Mouse (Mus musculus): Measurements from ENCODE around the gene Rabgap1l. TPM values are rescaled to one million over a fixed set of nuclear protein-coding genes. Genes with fewer than 3 reads are reported as not detected.
A peak's percentile ranks its signal among the peaks of the same experiment; 100 is the strongest.
"Not testable (repeated sequence)": the region's sequence is repeated elsewhere in the genome, so short reads cannot be mapped to it uniquely, and the experiment has no call there.

The Rabgap1l gene
- polyA plus RNA-seq, 1 experiment from 2014 or later, result 27.6 TPM

- not testable (repeated sequence) for H3K9ac ChIP-seq (ENCODE audit: low read depth, low read length); H3K36me3 ChIP-seq (ENCODE audit: control insufficient read depth, insufficient read depth); H3K27me3 ChIP-seq (ENCODE audit: control insufficient read depth, insufficient read depth, low read depth, low read length); H3K9me3 ChIP-seq (replicated peaks; ENCODE audit: control insufficient read depth, low read length); H3K4me3 ChIP-seq (ENCODE audit: low read depth, low read length)
- H3K27ac ChIP-seq (ENCODE audit: low read length), result peak overlapping the region; percentile 28
- 54% methylated on average over 2 of the region's 2 CpGs for WGBS (ENCODE audit: insufficient replicate concordance)
- peak; percentile 64 for ATAC-seq (ENCODE audit: low read depth)
- H3K4me1 ChIP-seq (ENCODE audit: control insufficient read depth, low read depth, low read length), result peaks cover 21% of the 10 kb centered on the region
- H3K4me2 ChIP-seq (ENCODE audit: low read depth, low read length), result 0 out of 2 replicates have a peak overlapping the region, but pooled peaks have one; percentile 9
Measured at GRCm38 (mm10) chr1:160282166-160282874, 510.7 kb downstream of the Rabgap1l start.

GRCm38 (mm10) chr1:160281337-160282084, 511.5 kb downstream of the Rabgap1l start:
- 36% methylated on average over 3 of the region's 3 CpGs for WGBS (ENCODE audit: insufficient replicate concordance)
- Histone ChIP-seq H3K4me3 (ENCODE audit: low read depth, low read length) (no peak overlapping the region), H3K27ac (ENCODE audit: low read length) (no peak overlapping the region), H3K27me3 (ENCODE audit: control insufficient read depth, insufficient read depth, low read depth, low read length) (no peaks in the 10 kb centered on the region), H3K4me1 (ENCODE audit: control insufficient read depth, low read depth, low read length) (peaks cover 21% of the 10 kb centered on the region), H3K9ac (ENCODE audit: low read depth, low read length) (no peak overlapping the region), H3K36me3 (ENCODE audit: control insufficient read depth, insufficient read depth) (no peaks in the 10 kb centered on the region), H3K4me2 (ENCODE audit: low read depth, low read length) (no peak overlapping the region), H3K9me3 (replicated peaks; ENCODE audit: control insufficient read depth, low read length) (no peaks in the 10 kb centered on the region)
- peak; percentile 22; the same call in 1 of the 2 replicates for ATAC-seq (ENCODE audit: low read depth)

GRCm38 (mm10) chr1:160280603-160281002, 512.4 kb downstream of the Rabgap1l start:
- 17% methylated on average over 4 of the region's 4 CpGs for WGBS (ENCODE audit: insufficient replicate concordance)
- H3K4me2 ChIP-seq (ENCODE audit: low read depth, low read length), result no peak overlapping the region
- ATAC-seq (ENCODE audit: low read depth), result 0 out of 2 replicates have a peak, but pooled peaks have one; percentile 49
- no peak overlapping the region for H3K4me3 ChIP-seq (ENCODE audit: low read depth, low read length)
- H3K27me3 ChIP-seq (ENCODE audit: control insufficient read depth, insufficient read depth, low read depth, low read length), result no peaks in the 10 kb centered on the region
- H3K27ac ChIP-seq (ENCODE audit: low read length), result no peak overlapping the region
- H3K36me3 ChIP-seq (ENCODE audit: control insufficient read depth, insufficient read depth), result no peaks in the 10 kb centered on the region
- no peak overlapping the region for H3K9ac ChIP-seq (ENCODE audit: low read depth, low read length)
- peaks cover 21% of the 10 kb centered on the region for H3K4me1 ChIP-seq (ENCODE audit: control insufficient read depth, low read depth, low read length)
- no peaks in the 10 kb centered on the region for H3K9me3 ChIP-seq (replicated peaks; ENCODE audit: control insufficient read depth, low read length)

GRCm38 (mm10) chr1:160277940-160278682, 514.9 kb downstream of the Rabgap1l start:
- Histone ChIP-seq H3K9me3 (replicated peaks; ENCODE audit: control insufficient read depth, low read length) (no peaks in the 10 kb centered on the region), H3K9ac (ENCODE audit: low read depth, low read length) (no peak overlapping the region), H3K4me3 (ENCODE audit: low read depth, low read length) (no peak overlapping the region), H3K27ac (ENCODE audit: low read length) (no peak overlapping the region), H3K27me3 (ENCODE audit: control insufficient read depth, insufficient read depth, low read depth, low read length) (no peaks in the 10 kb centered on the region), H3K4me2 (ENCODE audit: low read depth, low read length) (no peak overlapping the region), H3K36me3 (ENCODE audit: control insufficient read depth, insufficient read depth) (no peaks in the 10 kb centered on the region), H3K4me1 (ENCODE audit: control insufficient read depth, low read depth, low read length) (peaks cover 21% of the 10 kb centered on the region)
- WGBS (ENCODE audit: insufficient replicate concordance), result 89% methylated on average over 3 of the region's 3 CpGs
- no peak for ATAC-seq (ENCODE audit: low read depth)

- 45% methylated on average over 2 of the region's 2 CpGs for WGBS (ENCODE audit: insufficient replicate concordance)
- Histone ChIP-seq H3K27me3 (ENCODE audit: control insufficient read depth, insufficient read depth, low read depth, low read length) (no peaks in the 10 kb centered on the region), H3K9me3 (replicated peaks; ENCODE audit: control insufficient read depth, low read length) (no peaks in the 10 kb centered on the region)
Measured at GRCm38 (mm10) chr1:160275248-160275647, 517.8 kb downstream of the Rabgap1l start.

GRCm38 (mm10) chr1:160273133-160273743, 519.8 kb downstream of the Rabgap1l start:
- H3K4me2 ChIP-seq (ENCODE audit: low read depth, low read length), result no peak overlapping the region
- H3K27me3 ChIP-seq (ENCODE audit: control insufficient read depth, insufficient read depth, low read depth, low read length), result no peaks in the 10 kb centered on the region
- H3K36me3 ChIP-seq (ENCODE audit: control insufficient read depth, insufficient read depth), result no peaks in the 10 kb centered on the region
- no peaks in the 10 kb centered on the region for H3K9me3 ChIP-seq (replicated peaks; ENCODE audit: control insufficient read depth, low read length)
- H3K4me1 ChIP-seq (ENCODE audit: control insufficient read depth, low read depth, low read length), result no peaks in the 10 kb centered on the region; the same call in 1 of the 2 replicates
- H3K27ac ChIP-seq (ENCODE audit: low read length), result no peak overlapping the region
- WGBS (ENCODE audit: insufficient replicate concordance), result 48% methylated on average over 7 of the region's 7 CpGs
- H3K9ac ChIP-seq (ENCODE audit: low read depth, low read length), result no peak overlapping the region
- no peak overlapping the region for H3K4me3 ChIP-seq (ENCODE audit: low read depth, low read length)
- ATAC-seq (ENCODE audit: low read depth), result no peak

More at GRCm38 (mm10) chr1:160275248-160275647, 517.8 kb downstream of the Rabgap1l start:
- ATAC-seq (ENCODE audit: low read depth), result no peak
- Histone ChIP-seq H3K4me2 (ENCODE audit: low read depth, low read length) (no peak overlapping the region), H3K9ac (ENCODE audit: low read depth, low read length) (no peak overlapping the region), H3K36me3 (ENCODE audit: control insufficient read depth, insufficient read depth) (no peaks in the 10 kb centered on the region), H3K27ac (ENCODE audit: low read length) (no peak overlapping the region), H3K4me3 (ENCODE audit: low read depth, low read length) (no peak overlapping the region), H3K4me1 (ENCODE audit: control insufficient read depth, low read depth, low read length) (no peaks in the 10 kb centered on the region; the same call in 1 of the 2 replicates)

- H3K9ac ChIP-seq (ENCODE audit: low read depth, low read length), result no peak overlapping the region
- H3K4me1 ChIP-seq (ENCODE audit: control insufficient read depth, low read depth, low read length), result no peaks in the 10 kb centered on the region; the same call in 1 of the 2 replicates
- H3K27me3 ChIP-seq (ENCODE audit: control insufficient read depth, insufficient read depth, low read depth, low read length), result no peaks in the 10 kb centered on the region
- 33% methylated on average over 1 of the region's 1 CpGs for WGBS (ENCODE audit: insufficient replicate concordance)
- no peaks in the 10 kb centered on the region for H3K36me3 ChIP-seq (ENCODE audit: control insufficient read depth, insufficient read depth)
- no peak overlapping the region for H3K27ac ChIP-seq (ENCODE audit: low read length)
- no peak overlapping the region for H3K4me3 ChIP-seq (ENCODE audit: low read depth, low read length)
- no peak for ATAC-seq (ENCODE audit: low read depth)
- no peak overlapping the region for H3K4me2 ChIP-seq (ENCODE audit: low read depth, low read length)
- no peaks in the 10 kb centered on the region for H3K9me3 ChIP-seq (replicated peaks; ENCODE audit: control insufficient read depth, low read length)
Measured at GRCm38 (mm10) chr1:160271282-160271967, 521.6 kb downstream of the Rabgap1l start.

- Histone ChIP-seq H3K27ac (ENCODE audit: low read length) (no peak overlapping the region), H3K4me3 (ENCODE audit: low read depth, low read length) (no peak overlapping the region), H3K9me3 (replicated peaks; ENCODE audit: control insufficient read depth, low read length) (no peaks in the 10 kb centered on the region), H3K4me1 (ENCODE audit: control insufficient read depth, low read depth, low read length) (no peaks in the 10 kb centered on the region; the same call in 1 of the 2 replicates), H3K27me3 (ENCODE audit: control insufficient read depth, insufficient read depth, low read depth, low read length) (no peaks in the 10 kb centered on the region), H3K4me2 (ENCODE audit: low read depth, low read length) (no peak overlapping the region), H3K36me3 (ENCODE audit: control insufficient read depth, insufficient read depth) (no peaks in the 10 kb centered on the region), H3K9ac (ENCODE audit: low read depth, low read length) (no peak overlapping the region)
- 16% methylated on average over 3 of the region's 3 CpGs for WGBS (ENCODE audit: insufficient replicate concordance)
- ATAC-seq (ENCODE audit: low read depth), result no peak
Measured at GRCm38 (mm10) chr1:160268322-160268721, 524.7 kb downstream of the Rabgap1l start.

Data from liver, embryonic 16.5 days (tissue).